Mouse (Mus musculus): ENCODE data around the gene Spic. TPM values are rescaled to one million over a fixed set of nuclear protein-coding genes. Genes with fewer than 3 reads are reported as not detected.
"Not testable (repeated sequence)": the region's sequence is repeated elsewhere in the genome, so short reads cannot be mapped to it uniquely, and the experiment has no call there.

The Spic gene
- total RNA-seq, 2 experiments from 2014 or later = not detected

DNA sequence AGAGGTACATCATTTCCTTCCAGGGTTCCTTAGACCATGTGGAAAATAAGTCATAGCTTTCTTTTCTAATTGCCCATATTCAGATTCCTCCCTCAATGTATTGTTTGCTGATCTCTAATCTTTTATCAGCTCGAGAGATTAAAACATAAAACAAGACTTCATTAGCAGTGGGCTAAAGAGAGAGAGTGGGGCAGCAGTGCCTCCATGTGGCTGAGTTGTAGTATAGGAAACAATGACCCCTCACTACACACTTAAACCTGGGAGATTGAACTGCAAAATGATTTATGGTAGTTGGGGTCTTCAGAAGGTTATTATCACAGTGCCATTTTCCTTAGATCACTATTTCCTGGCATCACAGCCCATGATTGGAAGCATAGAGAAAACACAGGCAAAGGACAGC, 15.1 kb downstream of the Spic start:
- DNase-seq (ENCODE audit: low spot score in 2 of 2) = peak; percentile 14 to 38
- intact Hi-C loops (cut with DNase I) = loop anchor here (5.0 kb wide), 2 partner anchors 117 to 292 kb away; partner anchors contain the start of genes Dram1 and Gnptab

- intact Hi-C loops (cut with DNase I); DNase-seq (ENCODE audit: low spot score in 2 of 2): not testable (repeated sequence)
Observed at GRCm38 (mm10) chr10:88663856-88664255, 21.0 kb downstream of the Spic start.

GRCm38 (mm10) chr10:88658918-88659317, 25.9 kb downstream of the Spic start:
- DNase-seq (ENCODE audit: low spot score in 2 of 2) = no peak
- intact Hi-C loops (cut with DNase I) = no loop called here

- no peak for DNase-seq (ENCODE audit: low spot score in 2 of 2)
- intact Hi-C loops (cut with DNase I) = no loop called here
Observed at GRCm38 (mm10) chr10:88645448-88645847, 39.4 kb downstream of the Spic start.

GRCm38 (mm10) chr10:88631330-88631953, 53.4 kb downstream of the Spic start:
- DNase-seq (ENCODE audit: low spot score in 2 of 2) = no peak
- intact Hi-C loops (cut with DNase I) = no loop called here

GRCm38 (mm10) chr10:88630663-88631329, 54.0 kb downstream of the Spic start:
- intact Hi-C loops (cut with DNase I) = no loop called here
- DNase-seq (ENCODE audit: low spot score in 2 of 2) = no peak

DNA sequence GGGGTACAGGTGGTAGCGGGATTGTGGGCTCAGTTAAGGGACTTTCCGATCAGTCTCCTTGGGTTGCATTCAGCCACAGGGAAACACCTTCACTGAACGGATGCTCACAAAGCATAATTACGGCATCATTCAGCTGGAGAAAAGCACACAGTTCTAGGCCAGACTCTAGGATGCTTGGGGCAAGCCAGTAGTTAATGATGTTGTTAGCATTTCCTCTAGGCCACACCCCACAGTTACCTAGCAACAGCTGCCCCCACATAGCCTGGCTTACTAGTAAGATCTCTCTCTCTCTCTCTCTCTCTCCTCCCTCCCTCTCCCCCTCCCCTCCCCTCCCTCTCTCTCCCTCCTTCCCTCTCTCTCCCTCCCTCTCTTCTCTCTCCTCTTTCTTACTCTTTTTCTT, 57.8 kb downstream of the Spic start:
- DNase-seq (ENCODE audit: low spot score in 2 of 2) = peak in 1 of 2 experiments; percentile 43
- intact Hi-C loops (cut with DNase I) = no loop called here

DNA sequence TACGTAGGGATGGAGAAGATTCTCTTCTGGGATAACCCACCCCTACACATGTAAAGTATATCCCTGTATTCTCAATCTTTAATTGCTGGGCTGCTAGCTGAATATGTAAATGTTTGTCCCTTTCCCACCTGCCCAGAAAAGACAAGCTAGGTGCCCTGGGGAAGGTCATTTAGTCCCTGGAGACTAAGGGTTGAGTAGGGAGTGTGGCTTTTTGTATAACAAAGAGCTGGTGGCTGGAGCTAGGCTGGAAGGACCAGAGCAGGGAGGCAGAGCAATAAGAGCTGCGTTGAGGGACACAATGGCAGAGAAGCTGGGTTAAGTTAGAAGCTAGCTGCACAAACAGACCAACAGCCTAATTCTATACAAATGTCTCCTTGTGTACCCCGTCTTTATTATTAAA, 58.6 kb downstream of the Spic start:
- no peak for DNase-seq (ENCODE audit: low spot score in 2 of 2)
- intact Hi-C loops (cut with DNase I) = no loop called here

Other genes starting within 250 kb of the Spic start
- gene Sycp3, start 225.4 kb downstream of the Spic start, total RNA-seq (2021) = 1 to 10 TPM in 1 of 2 experiments, under 1 TPM in 1; 0.71 to 1.3 TPM
- 10 to 100 TPM; 36.3 to 43.3 TPM for gene Chpt1, start 180.9 kb downstream of the Spic start, total RNA-seq (2021)
- 1 to 10 TPM; 4.6 to 5.7 TPM for gene Mybpc1, start 79.9 kb downstream of the Spic start, total RNA-seq (2021)
- 100 to 1,000 TPM; 125 to 129 TPM for gene Arl1, start 45.8 kb upstream of the Spic start, total RNA-seq (2021)
- 10 to 100 TPM; 15.6 to 20.8 TPM for gene Utp20, start 141.8 kb upstream of the Spic start, total RNA-seq (2021)
- under 1 TPM in 1 of 2 experiments, not detected in 1; 0.07 TPM for gene Slc5a8, start 201.0 kb upstream of the Spic start, total RNA-seq (2021)

All from left cerebral cortex, postnatal 25 days (tissue).